9 mouse cellular contexts compared by ENCODE assay signal in the genomic region with DNA sequence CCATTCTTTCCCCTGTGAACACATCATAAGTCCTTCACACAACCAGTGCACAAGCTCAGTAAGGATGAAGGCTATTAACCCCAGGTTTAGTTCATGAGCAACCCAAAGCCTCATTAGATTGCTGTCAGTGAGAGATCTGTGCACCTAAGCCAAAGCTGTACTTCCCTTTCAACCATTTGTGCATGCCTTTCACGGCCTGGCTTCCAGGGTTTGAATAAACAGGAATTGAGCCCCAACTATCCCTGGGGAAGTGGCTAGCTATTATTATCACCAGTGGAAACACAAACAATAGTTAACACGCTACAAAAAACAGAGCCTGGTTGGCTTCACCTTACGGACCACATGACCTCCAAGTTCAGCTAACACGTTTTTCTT.
A peak's percentile ranks its signal among the peaks of the same experiment; 100 is the strongest.
DNase-seq lines count a peak whose midpoint lies in the region; ATAC-seq and TF ChIP-seq lines count a peak whose summit lies in the region.
"Had no signal": no experiment of that assay in that cellular context is flagged by ENCODE, and none has a peak within 500 bp of the region (broad histone marks: within the 10 kb centered on the region; RNA-seq: fewer than 3 reads in every experiment).

No protein-coding gene starts in this region.

- no peaks in the 10 kb centered on the region for H3K9me3 ChIP-seq in kidney, embryonic 16.5 days (ENCODE audit: low read length)
- H3K9me3 ChIP-seq in embryonic facial prominence, embryonic 12.5 days, result no peaks in the 10 kb centered on the region
- H3K9me3 ChIP-seq: G1E had no signal

- no peak for TF ChIP-seq POLR2A in brain, embryonic 14.5 days (IDR thresholded peaks at IDR 0.05; ENCODE audit: borderline replicate concordance, extremely low read depth, insufficient read depth, insufficient read length, poor library complexity, severe bottlenecking)

- peaks cover 46% of the 10 kb centered on the region for H3K27me3 ChIP-seq in kidney, embryonic 16.5 days (ENCODE audit: insufficient read depth, low read length)
- H3K27me3 ChIP-seq in embryonic facial prominence, embryonic 12.5 days, result peaks cover 28% of the 10 kb centered on the region

- H3K4me3 ChIP-seq in kidney, embryonic 16.5 days (ENCODE audit: low read length), result no peak overlapping the region
- H3K4me3 ChIP-seq in embryonic facial prominence, embryonic 12.5 days, result no peak overlapping the region

- no peak overlapping the region for H3K4me2 ChIP-seq in kidney, embryonic 16.5 days (replicated peaks; ENCODE audit: low read depth, low read length)
- H3K4me2 ChIP-seq in embryonic facial prominence, embryonic 12.5 days (replicated peaks), result no peak overlapping the region

- WGBS in kidney, embryonic 16.5 days, result 47% methylated on average over 4 of the region's 4 CpGs
- 47% methylated on average over 4 of the region's 4 CpGs for WGBS in embryonic facial prominence, embryonic 12.5 days

- DNase-seq in kidney, adult 11 months, result no peak
- DNase-seq in brain, embryonic 14.5 days (ENCODE audit: low read depth), result peak; percentile 42
- DNase-seq in heart, postnatal 25 days (ENCODE audit: low spot score), result peak; percentile 7
- no peak for DNase-seq in layer of hippocampus, adult 8-10 months (ENCODE audit: low spot score in 2 of 2)
- DNase-seq in cerebellum, postnatal 36 days, result no peak
- DNase-seq: thymus, adult 18-20 months had no signal

- intact Hi-C loops in heart, postnatal 25 days (cut with DNase I), result loop anchor here (10.0 kb wide), 2 partner anchors 101 to 439 kb away; a partner anchor contains a TSS

- H3K27ac ChIP-seq in kidney, embryonic 16.5 days (ENCODE audit: low read length), result peak overlapping the region; percentile 46
- H3K27ac ChIP-seq in embryonic facial prominence, embryonic 12.5 days, result peak overlapping the region; percentile 72

- TF ChIP-seq CTCF in brain, embryonic 14.5 days (IDR thresholded peaks at IDR 0.05; ENCODE audit: borderline replicate concordance, extremely low read depth, insufficient read depth, insufficient read length), result no peak

- ATAC-seq in kidney, embryonic 16.5 days (ENCODE audit: low FRiP score, low TSS enrichment), result no peak
- no peak for ATAC-seq in embryonic facial prominence, embryonic 12.5 days (ENCODE audit: insufficient number of reproducible peaks, insufficient read depth, low FRiP score, low TSS enrichment)

- H3K4me1 ChIP-seq in kidney, embryonic 16.5 days (ENCODE audit: insufficient read depth, low read length), result peaks cover 10% of the 10 kb centered on the region; the same call in 1 of the 2 replicates
- H3K4me1 ChIP-seq in embryonic facial prominence, embryonic 12.5 days, result no peaks in the 10 kb centered on the region

- no peak overlapping the region for H3K9ac ChIP-seq in kidney, embryonic 16.5 days (replicated peaks; ENCODE audit: low read length)
- H3K9ac ChIP-seq in embryonic facial prominence, embryonic 12.5 days, result no peak overlapping the region

- H3K36me3 ChIP-seq in kidney, embryonic 16.5 days (ENCODE audit: insufficient read depth, low read length), result no peaks in the 10 kb centered on the region
- no peaks in the 10 kb centered on the region for H3K36me3 ChIP-seq in embryonic facial prominence, embryonic 12.5 days
- H3K36me3 ChIP-seq: G1E had no signal

Comparison
In these comparisons a context has a peak if more than half of its experiments do, and no peak if none do; other contexts are left out.
1. DNase-seq: peak in brain, embryonic 14.5 days (single experiment) and heart, postnatal 25 days (single experiment); none in kidney, adult 11 months (single experiment), layer of hippocampus, adult 8-10 months (0 of 2) and cerebellum, postnatal 36 days (0 of 2).